Mouse (Mus musculus): Measurements from ENCODE around the gene Grrp1. TPM values are rescaled to one million over a fixed set of nuclear protein-coding genes. Genes with fewer than 3 reads are reported as not detected.

The Grrp1 gene
- polyA plus RNA-seq, 1 experiment from 2014 or later: 12.8 TPM

DNA sequence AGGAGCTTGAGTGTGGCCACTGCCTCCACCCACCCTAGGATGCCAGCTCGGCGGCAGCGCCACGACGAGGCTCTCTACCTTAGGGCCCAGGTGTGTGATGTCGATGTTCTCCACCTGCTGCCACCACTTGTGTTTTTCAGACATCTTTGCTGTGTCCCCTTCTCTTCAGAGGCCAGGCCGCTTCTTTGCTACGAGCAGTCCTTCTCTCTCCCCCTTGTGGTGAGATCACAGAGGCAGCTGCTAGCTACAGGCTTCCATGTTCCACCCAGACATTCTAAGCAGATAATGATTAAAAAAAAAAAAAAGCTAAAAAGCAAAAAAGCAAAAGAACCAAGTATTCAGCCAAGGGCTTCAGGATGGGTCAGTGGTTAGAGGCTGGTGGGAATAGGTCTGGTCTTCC lies 26.7 kb downstream of the Grrp1 start, which contains the start of gene Catsper4:
Gene Catsper4 (minus strand): TSS at position 190 of the 400 bp plus-strand sequence.
- whole genome bisulfite sequencing: 63% methylated on average over 8 of the region's 8 CpGs

DNA sequence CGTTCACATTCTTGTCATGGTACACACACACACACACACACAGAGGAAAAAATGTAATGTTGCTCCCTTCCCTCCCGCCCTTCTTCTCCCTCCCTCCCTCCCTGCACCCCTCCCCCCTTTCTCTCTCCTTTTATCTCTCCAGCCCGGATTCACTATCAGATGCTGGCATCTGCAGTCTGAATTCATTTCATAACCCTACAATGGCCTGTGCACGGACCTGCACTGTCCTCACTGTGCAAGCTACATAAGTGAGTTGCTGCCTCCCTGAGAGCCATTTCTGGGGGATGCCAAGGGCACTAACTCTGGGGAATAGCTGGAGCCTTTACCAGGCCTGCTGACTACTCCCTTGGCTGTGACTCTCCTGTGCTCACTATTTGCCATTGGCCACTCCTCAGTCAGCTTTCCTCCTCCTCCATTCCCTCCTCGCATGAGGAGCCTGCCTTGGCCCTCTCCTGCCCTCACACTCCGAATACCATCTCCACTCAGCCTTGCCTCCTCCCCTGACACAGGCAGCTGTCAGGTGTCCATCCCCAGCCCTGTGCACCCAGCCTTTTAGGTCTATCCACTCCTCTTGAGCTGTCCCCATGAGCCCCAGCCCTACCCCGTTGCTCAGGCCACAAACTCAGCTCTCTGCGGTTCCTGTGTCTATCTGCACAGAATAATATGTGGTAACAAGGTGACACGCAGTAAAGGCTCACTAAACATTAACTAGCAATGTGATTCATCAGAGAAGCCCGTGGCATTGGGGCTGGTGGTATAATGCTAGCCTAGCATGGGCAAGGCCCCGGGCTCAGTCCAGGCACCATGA lies 30.9 kb downstream of the Grrp1 start:
- no peaks in the 10 kb centered on the region for H3K36me3 ChIP-seq (ENCODE audit: insufficient read depth, low read length)
- H3K4me1 ChIP-seq (ENCODE audit: insufficient read depth, low read length): peaks cover 17% of the 10 kb centered on the region
- H3K9ac ChIP-seq (replicated peaks; ENCODE audit: low read length): 0 out of 2 replicates have a peak overlapping the region, but pooled peaks have one; percentile 48
- H3K4me2 ChIP-seq (replicated peaks; ENCODE audit: low read depth, low read length): no peak overlapping the region
- H3K9me3 ChIP-seq (ENCODE audit: low read length): no peaks in the 10 kb centered on the region
- H3K27ac ChIP-seq (ENCODE audit: low read length): peak overlapping the region; percentile 91
- WGBS: 45% methylated on average over 11 of the region's 11 CpGs
- H3K27me3 ChIP-seq (ENCODE audit: insufficient read depth, low read length): no peaks in the 10 kb centered on the region
- H3K4me3 ChIP-seq (ENCODE audit: low read length): no peak overlapping the region
- peak; percentile 72 for ATAC-seq (ENCODE audit: low FRiP score, low TSS enrichment)

More for the DNA sequence above, 26.7 kb downstream of the Grrp1 start, which contains the start of gene Catsper4:
- no peak for ATAC-seq (ENCODE audit: low FRiP score, low TSS enrichment)
- H3K36me3 ChIP-seq (ENCODE audit: insufficient read depth, low read length): no peaks in the 10 kb centered on the region
- no peak within 1 kb of the TSS for H3K4me3 ChIP-seq (ENCODE audit: low read length)
- no peak within 1 kb of the TSS for H3K9ac ChIP-seq (replicated peaks; ENCODE audit: low read length)
- H3K4me2 ChIP-seq (replicated peaks; ENCODE audit: low read depth, low read length): no peak within 1 kb of the TSS
- H3K27me3 ChIP-seq (ENCODE audit: insufficient read depth, low read length): no peaks in the 10 kb centered on the region
- no peak within 1 kb of the TSS for H3K27ac ChIP-seq (ENCODE audit: low read length)
- H3K9me3 ChIP-seq (ENCODE audit: low read length): no peaks in the 10 kb centered on the region
- peaks cover 18% of the 10 kb centered on the region for H3K4me1 ChIP-seq (ENCODE audit: insufficient read depth, low read length)

DNA sequence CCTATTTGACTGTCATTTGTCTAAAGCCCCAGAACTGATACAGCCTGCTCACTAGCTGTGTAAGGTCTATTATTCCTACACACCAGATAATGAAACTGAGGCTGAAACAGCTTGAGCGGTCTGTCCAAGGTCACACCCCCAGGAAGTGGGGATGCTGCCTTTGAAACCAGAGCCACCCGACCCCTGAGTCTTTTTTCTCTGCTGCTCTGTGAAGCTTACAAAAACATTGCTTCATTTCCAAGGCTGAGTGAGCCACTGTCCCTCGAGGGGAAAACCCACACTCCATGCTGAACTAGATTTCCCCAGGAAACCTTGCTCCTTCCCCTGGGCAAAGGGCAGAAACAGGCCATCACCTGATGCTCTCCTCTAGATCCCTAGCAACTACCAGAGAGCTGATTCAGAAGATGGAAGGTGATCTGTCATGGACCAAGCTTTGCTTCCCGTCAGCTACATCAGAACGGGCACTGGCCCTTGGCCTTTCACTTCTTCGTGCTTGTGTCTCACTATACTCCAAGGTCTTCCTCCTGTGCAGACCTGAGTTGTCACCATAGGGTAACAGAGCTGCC lies 47.3 kb downstream of the Grrp1 start:
- Histone ChIP-seq H3K9ac (replicated peaks; ENCODE audit: low read length) (no peak overlapping the region), H3K27me3 (ENCODE audit: insufficient read depth, low read length) (no peaks in the 10 kb centered on the region), H3K4me2 (replicated peaks; ENCODE audit: low read depth, low read length) (no peak overlapping the region), H3K27ac (ENCODE audit: low read length) (peak overlapping the region; percentile 56), H3K9me3 (ENCODE audit: low read length) (no peaks in the 10 kb centered on the region), H3K4me1 (ENCODE audit: insufficient read depth, low read length) (peaks cover 7% of the 10 kb centered on the region; the same call in 1 of the 2 replicates), H3K36me3 (ENCODE audit: insufficient read depth, low read length) (no peaks in the 10 kb centered on the region), H3K4me3 (ENCODE audit: low read length) (no peak overlapping the region)
- 12% methylated on average over 6 of the region's 6 CpGs for WGBS
- 0 out of 2 replicates have a peak, but pooled peaks have one; percentile 27 for ATAC-seq (ENCODE audit: low FRiP score, low TSS enrichment)

DNA sequence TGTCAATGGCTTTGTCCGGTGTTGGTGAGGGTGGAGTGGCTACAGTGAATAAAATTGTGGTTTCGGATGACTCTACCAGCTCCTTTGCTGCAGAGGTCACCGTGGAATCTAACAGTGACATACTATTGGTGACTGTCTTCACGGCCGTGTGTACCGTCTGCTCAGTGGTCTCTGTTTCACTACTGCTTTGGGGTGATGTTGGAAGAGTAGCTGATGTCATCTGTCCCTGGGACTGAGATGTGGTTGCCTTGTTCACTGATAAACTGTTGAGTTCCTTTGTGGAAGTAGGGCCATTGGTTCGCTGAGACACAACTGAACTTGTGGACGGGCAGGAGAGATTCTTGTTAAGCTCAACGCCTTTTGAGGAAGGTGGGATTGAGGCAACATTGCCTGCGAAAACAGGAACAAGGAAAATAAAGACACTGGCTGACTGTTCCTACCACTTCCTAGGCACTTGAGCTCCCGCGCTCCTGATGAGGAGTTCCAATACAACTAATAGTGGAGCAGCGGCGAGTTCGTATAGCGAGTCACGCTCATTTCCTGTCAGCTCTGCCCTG lies 50.5 kb downstream of the Grrp1 start:
- no peak overlapping the region for H3K9ac ChIP-seq (replicated peaks; ENCODE audit: low read length)
- peaks cover 7% of the 10 kb centered on the region; the same call in 1 of the 2 replicates for H3K4me1 ChIP-seq (ENCODE audit: insufficient read depth, low read length)
- no peak overlapping the region for H3K4me2 ChIP-seq (replicated peaks; ENCODE audit: low read depth, low read length)
- no peak for ATAC-seq (ENCODE audit: low FRiP score, low TSS enrichment)
- H3K27me3 ChIP-seq (ENCODE audit: insufficient read depth, low read length): no peaks in the 10 kb centered on the region
- H3K36me3 ChIP-seq (ENCODE audit: insufficient read depth, low read length): no peaks in the 10 kb centered on the region
- no peak overlapping the region for H3K27ac ChIP-seq (ENCODE audit: low read length)
- WGBS: 67% methylated on average over 17 of the region's 17 CpGs
- no peak overlapping the region for H3K4me3 ChIP-seq (ENCODE audit: low read length)
- H3K9me3 ChIP-seq (ENCODE audit: low read length): no peaks in the 10 kb centered on the region

DNA sequence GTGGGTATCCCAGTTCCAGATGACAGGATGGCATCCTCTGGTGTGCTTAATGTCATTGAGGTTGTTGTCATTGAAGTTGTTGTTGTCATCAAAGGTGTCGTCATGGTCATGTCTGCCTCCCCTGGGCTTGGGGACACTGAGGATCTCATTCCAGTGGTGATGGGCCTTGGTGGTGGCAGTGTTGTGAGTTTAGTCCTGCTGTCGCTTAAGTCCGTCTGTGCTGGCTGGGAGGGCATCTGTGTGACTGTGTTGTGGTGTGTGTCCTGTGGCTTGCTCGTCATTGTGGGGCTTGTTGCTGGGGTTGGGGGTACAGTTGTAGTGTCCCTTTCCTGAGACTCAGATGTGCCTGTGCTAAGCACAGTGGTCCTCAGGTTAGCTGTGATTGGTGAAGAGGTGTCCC lies 51.0 kb downstream of the Grrp1 start, which contains the start of gene Gm7534:
Gene Gm7534 (minus strand): TSS at position 101 of the 400 bp plus-strand sequence.
- H3K4me1 ChIP-seq (ENCODE audit: insufficient read depth, low read length): peaks cover 7% of the 10 kb centered on the region; the same call in 1 of the 2 replicates
- no peak within 1 kb of the TSS for H3K27ac ChIP-seq (ENCODE audit: low read length)
- H3K9me3 ChIP-seq (ENCODE audit: low read length): no peaks in the 10 kb centered on the region
- H3K36me3 ChIP-seq (ENCODE audit: insufficient read depth, low read length): no peaks in the 10 kb centered on the region
- no peaks in the 10 kb centered on the region for H3K27me3 ChIP-seq (ENCODE audit: insufficient read depth, low read length)
- 96% methylated on average over 4 of the region's 4 CpGs for WGBS
- ATAC-seq (ENCODE audit: low FRiP score, low TSS enrichment): no peak
- H3K9ac ChIP-seq (replicated peaks; ENCODE audit: low read length): no peak within 1 kb of the TSS
- H3K4me3 ChIP-seq (ENCODE audit: low read length): no peak within 1 kb of the TSS
- H3K4me2 ChIP-seq (replicated peaks; ENCODE audit: low read depth, low read length): no peak within 1 kb of the TSS

Other genes with a start within 250 kb of the Grrp1 start
- gene Lin28a, start 235.3 kb downstream of the Grrp1 start, polyA plus RNA-seq (2015; fragmentation: Nextera tagmentation; extraction: Ambion mirVana): not detected in 2 replicates
- not detected in 2 replicates for gene Zfp683, start 200.3 kb downstream of the Grrp1 start, polyA plus RNA-seq (2015; fragmentation: Nextera tagmentation; extraction: Ambion mirVana)
- 4.2 and 4.5 TPM in 2 replicates for gene Crybg2, start 193.3 kb downstream of the Grrp1 start, polyA plus RNA-seq (2015; fragmentation: Nextera tagmentation; extraction: Ambion mirVana)
- 7.4 and 7.6 TPM in 2 replicates for gene Cd52, start 159.0 kb downstream of the Grrp1 start, polyA plus RNA-seq (2015; fragmentation: Nextera tagmentation; extraction: Ambion mirVana)
- gene Ubxn11, start 151.5 kb downstream of the Grrp1 start, polyA plus RNA-seq (2015; fragmentation: Nextera tagmentation; extraction: Ambion mirVana): 13.5 and 13.8 TPM in 2 replicates
- gene Sh3bgrl3, start 125.3 kb downstream of the Grrp1 start, polyA plus RNA-seq (2015; fragmentation: Nextera tagmentation; extraction: Ambion mirVana): 389 and 435 TPM in 2 replicates
- gene Cep85, start 67.0 kb downstream of the Grrp1 start, polyA plus RNA-seq (2015; fragmentation: Nextera tagmentation; extraction: Ambion mirVana): 112 and 141 TPM in 2 replicates
- gene Gm7534, start 51.1 kb downstream of the Grrp1 start, polyA plus RNA-seq (2015; fragmentation: Nextera tagmentation; extraction: Ambion mirVana): 0.25 and 0.28 TPM in 2 replicates
- 0.24 and 0.35 TPM in 2 replicates for gene Catsper4, start 26.7 kb downstream of the Grrp1 start, polyA plus RNA-seq (2015; fragmentation: Nextera tagmentation; extraction: Ambion mirVana)
- 9.6 and 10.9 TPM in 2 replicates for gene Cnksr1, start 15.7 kb downstream of the Grrp1 start, polyA plus RNA-seq (2015; fragmentation: Nextera tagmentation; extraction: Ambion mirVana)
- 0.62 and 0.67 TPM in 2 replicates for gene E130218I03Rik, start 10.4 kb downstream of the Grrp1 start, polyA plus RNA-seq (2015; fragmentation: Nextera tagmentation; extraction: Ambion mirVana)
- 15.0 and 15.8 TPM in 2 replicates for gene Zfp593, start 8.5 kb downstream of the Grrp1 start, polyA plus RNA-seq (2015; fragmentation: Nextera tagmentation; extraction: Ambion mirVana)
- not detected in 2 replicates for gene Gm30191, start 7.2 kb downstream of the Grrp1 start, polyA plus RNA-seq (2015; fragmentation: Nextera tagmentation; extraction: Ambion mirVana)
- gene Pdik1l, start 33.8 kb upstream of the Grrp1 start, polyA plus RNA-seq (2015; fragmentation: Nextera tagmentation; extraction: Ambion mirVana): 19.2 and 20.2 TPM in 2 replicates
- gene Trim63, start 61.0 kb upstream of the Grrp1 start, polyA plus RNA-seq (2015; fragmentation: Nextera tagmentation; extraction: Ambion mirVana): 3.3 and 4.1 TPM in 2 replicates
- gene Slc30a2, start 89.1 kb upstream of the Grrp1 start, polyA plus RNA-seq (2015; fragmentation: Nextera tagmentation; extraction: Ambion mirVana): 0.92 and 1.4 TPM in 2 replicates
- 0.32 and 0.61 TPM in 2 replicates for gene Extl1, start 129.7 kb upstream of the Grrp1 start, polyA plus RNA-seq (2015; fragmentation: Nextera tagmentation; extraction: Ambion mirVana)
- gene Pafah2, start 142.2 kb upstream of the Grrp1 start, polyA plus RNA-seq (2015; fragmentation: Nextera tagmentation; extraction: Ambion mirVana): 19.5 and 20.1 TPM in 2 replicates
- 1,595 and 1,651 TPM in 2 replicates for gene Stmn1, start 214.2 kb upstream of the Grrp1 start, polyA plus RNA-seq (2015; fragmentation: Nextera tagmentation; extraction: Ambion mirVana)
- gene Paqr7, start 242.6 kb upstream of the Grrp1 start, polyA plus RNA-seq (2015; fragmentation: Nextera tagmentation; extraction: Ambion mirVana): 3.3 and 4.4 TPM in 2 replicates